8 mouse cellular contexts compared by ENCODE assay signal in genomic region chr8:105349096-105349771, GRCm38 (mm10). TPM values are rescaled to one million over a fixed set of nuclear protein-coding genes. Genes with fewer than 3 reads are reported as not detected.
DNase-seq lines count a peak whose midpoint lies in the region; ATAC-seq and TF ChIP-seq lines count a peak whose summit lies in the region.

No protein-coding gene starts in this region.

- peaks cover 35% of the 10 kb centered on the region for H3K4me1 ChIP-seq in kidney, embryonic 16.5 days (ENCODE audit: insufficient read depth, low read length)
- peaks cover 8 to 25% of the 10 kb centered on the region in 2 experiments for H3K4me1 ChIP-seq in MEL (ENCODE audit: control insufficient read depth in 1 of 2, insufficient read depth in 2 of 2, low read length in 2 of 2)
- H3K4me1 ChIP-seq in hindbrain, embryonic 12.5 days: peaks cover 33% of the 10 kb centered on the region

- TF ChIP-seq CTCF in MEL (IDR thresholded peaks at IDR 0.05 in 2 of 3, conservative IDR thresholded peaks at IDR 0.05 in 1 of 3; ENCODE audit: control insufficient read depth in 1 of 3, insufficient read depth in 1 of 3, low read depth in 2 of 3, low read length in 3 of 3, poor library complexity in 1 of 3, severe bottlenecking in 1 of 3): no peak

- H3K79me2 ChIP-seq in MEL (ENCODE audit: control insufficient read depth, insufficient read depth, low read length, poor library complexity): peaks cover 4% of the 10 kb centered on the region; the same call in 1 of the 2 replicates

- TF ChIP-seq RAD21 in MEL (IDR thresholded peaks at IDR 0.05; ENCODE audit: low read depth, low read length): no peak

- peak overlapping the region; percentile 98 for H3K4me2 ChIP-seq in kidney, embryonic 16.5 days (replicated peaks; ENCODE audit: low read depth, low read length)
- peak overlapping the region; percentile 99 for H3K4me2 ChIP-seq in hindbrain, embryonic 12.5 days (replicated peaks)

- H3K4me3 ChIP-seq in kidney, embryonic 16.5 days (ENCODE audit: low read length): peak overlapping the region; percentile 76
- peak overlapping the region; percentile 52 to 57 for H3K4me3 ChIP-seq in MEL (ENCODE audit: control insufficient read depth in 1 of 2, insufficient read depth in 1 of 2, low read depth in 2 of 2, low read length in 2 of 2)
- peak overlapping the region; percentile 70 for H3K4me3 ChIP-seq in hindbrain, embryonic 12.5 days

- ATAC-seq in kidney, embryonic 16.5 days (ENCODE audit: low FRiP score, low TSS enrichment): no peak
- peak; percentile 39 for ATAC-seq in hindbrain, embryonic 12.5 days (ENCODE audit: low FRiP score)

- WGBS in kidney, embryonic 16.5 days: 1% methylated on average over 45 of the region's 48 CpGs
- WGBS in hindbrain, embryonic 12.5 days: under 1% methylated on average over 48 of the region's 48 CpGs

- peaks cover 11% of the 10 kb centered on the region for H3K27me3 ChIP-seq in kidney, embryonic 16.5 days (ENCODE audit: insufficient read depth, low read length)
- peaks cover 5 to 11% of the 10 kb centered on the region in 2 experiments; a peak in 3 of 4 replicates for H3K27me3 ChIP-seq in MEL (ENCODE audit: control insufficient read depth in 1 of 2, insufficient read depth in 2 of 2, low read length in 2 of 2)
- peaks cover 16% of the 10 kb centered on the region for H3K27me3 ChIP-seq in hindbrain, embryonic 12.5 days

- peak overlapping the region; percentile 73 for H3K9ac ChIP-seq in kidney, embryonic 16.5 days (replicated peaks; ENCODE audit: low read length)
- H3K9ac ChIP-seq in MEL (ENCODE audit: control insufficient read depth, low read depth, low read length, poor library complexity, severe bottlenecking): peak overlapping the region; percentile 69
- peak overlapping the region; percentile 85 for H3K9ac ChIP-seq in hindbrain, embryonic 12.5 days

- no peak for TF ChIP-seq EP300 in MEL (IDR thresholded peaks at IDR 0.05; ENCODE audit: low read depth in 1 of 2, low read length in 2 of 2)

- DNase-seq in kidney, adult 8-10 months: no peak
- no peak for DNase-seq in MEL (ENCODE audit: low read depth, low spot score)
- DNase-seq in cerebellum, postnatal 25 days: peak; percentile 78 to 80
- peak; percentile 56 for DNase-seq in mesoderm, embryonic 11.5 days (ENCODE audit: low read depth, low spot score)
- peak; percentile 39 for DNase-seq in thymus, postnatal 14 days
- DNase-seq in gastrocnemius, adult 18-20 months (ENCODE audit: low spot score): no peak

- no peaks in the 10 kb centered on the region for H3K9me3 ChIP-seq in kidney, embryonic 16.5 days (ENCODE audit: low read length)
- H3K9me3 ChIP-seq in MEL (replicated peaks; ENCODE audit: insufficient read depth, low read length): no peaks in the 10 kb centered on the region
- H3K9me3 ChIP-seq in hindbrain, embryonic 12.5 days (replicated peaks): no peaks in the 10 kb centered on the region

- no peak for TF ChIP-seq POLR2A in MEL (IDR thresholded peaks at IDR 0.05; ENCODE audit: control insufficient read depth in 1 of 2, insufficient read depth in 1 of 2, low read depth in 1 of 2, low read length in 2 of 2, poor library complexity in 1 of 2)

- H3K36me3 ChIP-seq in kidney, embryonic 16.5 days (ENCODE audit: insufficient read depth, low read length): no peaks in the 10 kb centered on the region
- H3K36me3 ChIP-seq in MEL (ENCODE audit: control insufficient read depth in 1 of 2, insufficient read depth in 2 of 2, low read length in 2 of 2): peaks cover 0 to 15% of the 10 kb centered on the region in 2 experiments; a peak in 2 of 4 replicates
- H3K36me3 ChIP-seq in hindbrain, embryonic 12.5 days: peaks cover 3% of the 10 kb centered on the region; the same call in 1 of the 2 replicates

- H3K27ac ChIP-seq in kidney, embryonic 16.5 days (ENCODE audit: low read length): no peak overlapping the region
- no peak overlapping the region for H3K27ac ChIP-seq in MEL (ENCODE audit: control insufficient read depth, low read depth, low read length)
- peak overlapping the region; percentile 58 for H3K27ac ChIP-seq in hindbrain, embryonic 12.5 days

TF ChIP-seq in MEL, 35 proteins besides CTCF, POLR2A, EP300 and RAD21:
- TF ChIP-seq ZMIZ1 (IDR thresholded peaks at IDR 0.05; ENCODE audit: low read depth, low read length) (no peak), MEF2A (IDR thresholded peaks at IDR 0.05; ENCODE audit: extremely low read depth, insufficient replicate concordance, low read depth, low read length, poor library complexity, severe bottlenecking) (no peak), ZKSCAN1 (IDR thresholded peaks at IDR 0.05; ENCODE audit: low read depth, low read length) (no peak), TBP (IDR thresholded peaks at IDR 0.05; ENCODE audit: low read depth, low read length) (no peak), MAX (IDR thresholded peaks at IDR 0.05; ENCODE audit: low read length) (no peak), MAFK (IDR thresholded peaks at IDR 0.05; ENCODE audit: borderline replicate concordance, low read depth, low read length) (no peak), KAT2A (conservative IDR thresholded peaks at IDR 0.05; ENCODE audit: low read depth, low read length) (no peak), MAZ (IDR thresholded peaks at IDR 0.05; ENCODE audit: low read depth, low read length) (no peak), CHD2 (IDR thresholded peaks at IDR 0.05; ENCODE audit: low read length) (no peak), TAL1 (IDR thresholded peaks at IDR 0.05; ENCODE audit: low read length) (no peak), ZNF384 (IDR thresholded peaks at IDR 0.05; ENCODE audit: low read depth, low read length) (no peak), ETS1 (IDR thresholded peaks at IDR 0.05; ENCODE audit: low read depth, low read length) (no peak), RCOR1 (IDR thresholded peaks at IDR 0.05; ENCODE audit: low read depth, low read length) (no peak), USF1 (IDR thresholded peaks at IDR 0.05; ENCODE audit: low read depth, low read length) (no peak), SIN3A (IDR thresholded peaks at IDR 0.05; ENCODE audit: low read length) (no peak), UBTF (IDR thresholded peaks at IDR 0.05; ENCODE audit: borderline replicate concordance, insufficient read depth, low read depth, low read length) (no peak)

RNA-seq across cellular contexts. Expression of gene Slc9a5, which starts 0.6 kb away (rescaled TPM):
- 2.5 and 3.1 TPM in 2 replicates for polyA plus RNA-seq in kidney, embryonic 16.5 days (2015; fragmentation: Nextera tagmentation; extraction: Ambion mirVana)
- total RNA-seq in MEL (2012; rRNA removed): 0.12 and 0.20 TPM in 2 replicates
- polyA plus RNA-seq in MEL (2012; ENCODE audit: insufficient read depth in 1 of 2, insufficient read length in 2 of 2, low read depth in 1 of 2, low replicate concordance in 2 of 2, missing spikeins in 1 of 2): 1 to 10 TPM in 1 of 2 experiments, not detected in 1; 1.9 TPM
- polyA plus RNA-seq in hindbrain, embryonic 12.5 days (2016; fragmentation: Nextera tagmentation; extraction: Ambion mirVana): 7.2 and 7.7 TPM in 2 replicates
- under 1 TPM; 0.25 to 0.50 TPM for total RNA-seq in gastrocnemius, adult 18-20 months (2021)

RNA-seq across cellular contexts. Expression of gene Fhod1, which starts 1.5 kb away (rescaled TPM):
- 3.7 and 4.6 TPM in 2 replicates for polyA plus RNA-seq in kidney, embryonic 16.5 days (2015; fragmentation: Nextera tagmentation; extraction: Ambion mirVana)
- total RNA-seq in MEL (2012; rRNA removed): 2.5 and 2.8 TPM in 2 replicates
- polyA plus RNA-seq in MEL (2012; ENCODE audit: insufficient read depth in 1 of 2, insufficient read length in 2 of 2, low read depth in 1 of 2, low replicate concordance in 2 of 2, missing spikeins in 1 of 2): 10 to 100 TPM in 1 of 2 experiments, not detected in 1; 10.9 TPM
- 1.4 and 2.0 TPM in 2 replicates for polyA plus RNA-seq in hindbrain, embryonic 12.5 days (2016; fragmentation: Nextera tagmentation; extraction: Ambion mirVana)
- 10 to 100 TPM; 19.7 to 26.1 TPM for total RNA-seq in gastrocnemius, adult 18-20 months (2021)

RNA-seq across cellular contexts. Expression of gene Tmem208, which starts 23.1 kb away (rescaled TPM):
- polyA plus RNA-seq in kidney, embryonic 16.5 days (2015; fragmentation: Nextera tagmentation; extraction: Ambion mirVana): 120 and 136 TPM in 2 replicates
- 123 and 149 TPM in 2 replicates for total RNA-seq in MEL (2012; rRNA removed)
- polyA plus RNA-seq in MEL (2012; ENCODE audit: insufficient read depth in 1 of 2, insufficient read length in 2 of 2, low read depth in 1 of 2, low replicate concordance in 2 of 2, missing spikeins in 1 of 2): 10 to 100 TPM in 1 of 2 experiments, not detected in 1; 94.5 TPM
- polyA plus RNA-seq in hindbrain, embryonic 12.5 days (2016; fragmentation: Nextera tagmentation; extraction: Ambion mirVana): 97.6 and 100 TPM in 2 replicates
- total RNA-seq in gastrocnemius, adult 18-20 months (2021): 10 to 100 TPM; 21.1 to 22.6 TPM

RNA-seq across cellular contexts. Expression of gene Lrrc29, which starts 23.2 kb away (rescaled TPM):
- 2.2 and 2.4 TPM in 2 replicates for polyA plus RNA-seq in kidney, embryonic 16.5 days (2015; fragmentation: Nextera tagmentation; extraction: Ambion mirVana)
- 2.6 and 3.2 TPM in 2 replicates for total RNA-seq in MEL (2012; rRNA removed)
- polyA plus RNA-seq in MEL (2012; ENCODE audit: insufficient read depth in 1 of 2, insufficient read length in 2 of 2, low read depth in 1 of 2, low replicate concordance in 2 of 2, missing spikeins in 1 of 2): 1 to 10 TPM in 1 of 2 experiments, not detected in 1; 6.1 TPM
- 1.3 TPM in 2 replicates for polyA plus RNA-seq in hindbrain, embryonic 12.5 days (2016; fragmentation: Nextera tagmentation; extraction: Ambion mirVana)
- 1 to 10 TPM in 1 of 2 experiments, under 1 TPM in 1; 0.89 to 1.4 TPM for total RNA-seq in gastrocnemius, adult 18-20 months (2021)

RNA-seq across cellular contexts. Expression of gene Plekhg4, which starts 23.8 kb away (rescaled TPM):
- 0.32 and 0.37 TPM in 2 replicates for polyA plus RNA-seq in kidney, embryonic 16.5 days (2015; fragmentation: Nextera tagmentation; extraction: Ambion mirVana)
- not detected in 2 replicates for total RNA-seq in MEL (2012; rRNA removed)
- polyA plus RNA-seq in MEL (2012; ENCODE audit: insufficient read depth in 1 of 2, insufficient read length in 2 of 2, low read depth in 1 of 2, low replicate concordance in 2 of 2, missing spikeins in 1 of 2): under 1 TPM in 1 of 2 experiments, not detected in 1; 0.10 TPM
- polyA plus RNA-seq in hindbrain, embryonic 12.5 days (2016; fragmentation: Nextera tagmentation; extraction: Ambion mirVana): 0.59 and 0.93 TPM in 2 replicates
- total RNA-seq in gastrocnemius, adult 18-20 months (2021): under 1 TPM in 1 of 2 experiments, not detected in 1; 0.09 TPM

Comparison
In these comparisons a context has a peak if more than half of its experiments do, and no peak if none do; other contexts are left out.
1. DNase-seq: peak in cerebellum, postnatal 25 days (2 of 2), mesoderm, embryonic 11.5 days (single experiment) and thymus, postnatal 14 days (single experiment); none in kidney, adult 8-10 months (0 of 2), MEL (single experiment) and gastrocnemius, adult 18-20 months (single experiment).
2. Peak in every context shown above with its lines, with median percentiles within 50 percentile points of each other: H3K4me3 ChIP-seq and H3K9ac ChIP-seq.